Mouse (Mus musculus) adrenal gland, adult 10 weeks (tissue): ENCODE data around the gene Vmn2r-ps130. TPM values are rescaled to one million over a fixed set of nuclear protein-coding genes. Genes with fewer than 3 reads are reported as not detected.

Source experiments
- polyA plus RNA-seq: library from polyadenylated mRNA; stranded (reverse); fragments of 350-450 nt; fragmentation: Illumina TruSeq; extraction: RNeasy Lipid Tissue Mini Kit (QIAGEN cat#74804); gene quantifications from one replicate; pipeline ENCODE4 v1.2.3, GENCODE M21; 2014; ENCODE audit warnings: low read depth, low replicate concordance

The Vmn2r-ps130 gene
- not detected for polyA plus RNA-seq

GRCm38 (mm10) chr17:23060866-23061265 is at the start of gene Vmn2r-ps130:
Gene Vmn2r-ps130 (plus strand): TSS chr17:23061166.

Other genes starting within 250 kb of the Vmn2r-ps130 start
- gene Zfp945, start 194.0 kb upstream of the Vmn2r-ps130 start, polyA plus RNA-seq = 50.3 TPM
- gene Vmn2r113, start 118.2 kb upstream of the Vmn2r-ps130 start, polyA plus RNA-seq = not detected
- gene Zfp40, start 132.1 kb downstream of the Vmn2r-ps130 start, polyA plus RNA-seq = 30.1 TPM